Mouse (Mus musculus): ENCODE measurements at regions not wholly inside any gene's neighbourhood (a gene's known extent, or its start where the extent isn't known, plus 50 kb on each side); places are given as distances from the start of the nearest gene placed in this dataset.

DNA sequence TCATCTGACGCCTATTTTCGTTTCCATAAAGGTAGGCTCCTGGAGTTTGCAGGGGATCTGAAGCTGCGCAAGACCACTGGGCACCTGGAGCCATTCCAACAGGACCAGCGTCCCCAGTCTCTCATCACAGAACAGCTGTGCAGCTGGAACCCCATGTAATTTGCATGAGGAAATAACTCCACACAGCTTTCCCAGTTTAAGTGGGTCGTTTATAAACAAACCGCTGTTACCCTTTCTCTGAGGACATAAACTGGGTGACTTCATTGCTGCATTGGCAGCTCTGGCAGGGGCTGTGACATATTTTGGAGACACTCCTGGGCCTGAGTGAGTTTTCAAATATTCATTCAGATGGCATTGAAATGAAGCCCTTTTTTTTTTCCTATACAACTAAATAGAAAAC is 145.2 kb downstream of the Tmem18 start:
- H3K27me3 ChIP-seq, result no peaks in the 10 kb centered on the region
- H3K4me3 ChIP-seq, result no peak overlapping the region
- no peak overlapping the region for H3K9ac ChIP-seq
- H3K4me1 ChIP-seq (replicated peaks), result peaks cover 13% of the 10 kb centered on the region
- H3K27ac ChIP-seq (replicated peaks), result no peak overlapping the region
- no peaks in the 10 kb centered on the region for H3K9me3 ChIP-seq
- ATAC-seq (ENCODE audit: low read depth), result 0 out of 2 replicates have a peak, but pooled peaks have one; percentile 65
- WGBS, result 55% methylated on average over 6 of the region's 6 CpGs
- H3K4me2 ChIP-seq, result no peak overlapping the region
- H3K36me3 ChIP-seq, result no peaks in the 10 kb centered on the region

DNA sequence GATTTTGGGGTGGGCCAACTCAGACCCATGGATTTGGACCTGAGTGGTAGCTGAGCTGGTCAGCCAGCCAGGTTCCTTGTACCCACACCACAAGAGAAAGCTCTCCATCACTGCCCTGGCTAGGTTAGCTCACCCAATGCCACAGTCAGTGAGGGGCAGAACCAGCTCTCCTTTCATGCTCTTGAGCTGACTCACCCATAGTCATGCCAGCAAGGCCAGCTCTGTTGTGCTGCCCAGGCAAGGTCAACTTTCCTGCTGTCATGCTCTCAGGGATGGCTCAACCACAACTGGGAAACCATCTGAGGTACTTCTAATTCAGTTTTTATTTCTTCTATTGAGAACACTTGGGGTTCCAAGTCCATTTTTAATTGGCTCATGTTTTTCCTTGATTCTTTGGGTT is 116.5 kb upstream of the Alkal2 start:
- no peaks in the 10 kb centered on the region for H3K9me3 ChIP-seq
- H3K4me1 ChIP-seq (replicated peaks), result no peaks in the 10 kb centered on the region
- no peaks in the 10 kb centered on the region for H3K36me3 ChIP-seq
- no peaks in the 10 kb centered on the region for H3K27me3 ChIP-seq
- no peak overlapping the region for H3K4me2 ChIP-seq
- no peak overlapping the region for H3K9ac ChIP-seq
- H3K27ac ChIP-seq (replicated peaks), result no peak overlapping the region
- H3K4me3 ChIP-seq, result no peak overlapping the region
- no peak for ATAC-seq (ENCODE audit: low read depth)

DNA sequence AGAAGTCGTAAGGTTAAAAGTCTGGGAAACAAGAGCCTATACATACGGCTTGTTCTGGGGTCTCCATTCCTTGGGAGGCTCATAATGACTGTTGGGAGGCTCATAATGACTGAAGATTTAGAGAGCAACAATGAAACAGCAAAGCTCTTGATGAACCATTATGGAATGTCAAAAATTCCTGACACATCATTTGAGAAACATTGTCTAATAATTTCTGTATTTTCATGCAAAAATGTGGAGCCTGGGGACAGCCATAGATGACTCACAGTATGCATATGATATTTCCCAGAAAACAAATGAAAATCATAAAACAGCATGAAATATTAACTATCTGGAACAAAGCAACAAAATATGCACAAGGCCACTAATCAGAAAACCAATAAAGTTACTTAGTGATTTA is 90.8 kb upstream of the Alkal2 start:
- no peaks in the 10 kb centered on the region for H3K4me1 ChIP-seq (replicated peaks)
- ATAC-seq (ENCODE audit: low read depth), result no peak
- H3K9me3 ChIP-seq, result no peaks in the 10 kb centered on the region
- no peak overlapping the region for H3K4me2 ChIP-seq
- 85% methylated on average over 2 of the region's 2 CpGs for WGBS
- H3K4me3 ChIP-seq, result no peak overlapping the region
- H3K27ac ChIP-seq (replicated peaks), result no peak overlapping the region
- H3K27me3 ChIP-seq, result no peaks in the 10 kb centered on the region
- H3K36me3 ChIP-seq, result no peaks in the 10 kb centered on the region
- no peak overlapping the region for H3K9ac ChIP-seq

DNA sequence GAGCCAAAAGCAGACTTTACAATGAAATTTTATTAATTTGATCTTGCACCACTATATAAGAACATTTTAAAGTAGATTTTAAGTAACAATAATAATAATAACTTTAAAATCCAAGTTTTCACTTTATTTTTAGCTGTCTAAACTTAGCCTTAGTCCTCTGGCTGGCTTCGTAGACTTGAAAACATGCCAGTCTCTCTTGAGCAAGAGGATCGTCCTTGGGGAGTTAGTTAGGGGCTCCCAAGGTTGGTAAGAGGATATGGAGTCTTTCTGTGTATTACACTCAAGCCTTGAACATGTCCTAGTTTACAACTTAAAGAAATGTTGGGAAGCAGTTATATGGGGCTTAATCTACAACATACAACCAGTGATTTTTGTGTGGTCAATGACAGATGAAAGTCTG is 68.0 kb upstream of the Alkal2 start:
- ATAC-seq (ENCODE audit: low read depth), result no peak
- Histone ChIP-seq H3K9me3 (no peaks in the 10 kb centered on the region), H3K36me3 (no peaks in the 10 kb centered on the region), H3K4me3 (no peak overlapping the region), H3K27ac (replicated peaks) (no peak overlapping the region), H3K9ac (no peak overlapping the region), H3K27me3 (no peaks in the 10 kb centered on the region), H3K4me1 (replicated peaks) (no peaks in the 10 kb centered on the region), H3K4me2 (no peak overlapping the region)
- WGBS, result 85% methylated on average over 2 of the region's 2 CpGs

DNA sequence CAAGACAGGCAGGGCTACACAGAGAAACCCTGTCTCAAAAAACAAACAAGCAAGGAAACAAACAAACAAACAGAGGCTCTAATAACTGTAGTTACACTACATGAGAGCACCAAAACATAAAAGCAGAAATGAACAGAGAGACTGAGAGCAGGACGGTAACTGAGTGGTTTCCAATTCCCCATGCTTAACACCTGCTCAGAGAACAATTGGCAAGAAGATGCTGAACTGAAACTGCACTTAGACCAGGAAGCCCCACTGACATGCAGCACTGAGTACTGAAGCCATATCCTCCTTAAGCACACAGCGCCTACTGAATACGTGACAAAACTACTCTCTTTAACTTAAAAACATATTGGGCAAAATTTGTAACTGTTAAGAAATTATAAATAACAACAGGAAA is 52.7 kb upstream of the Alkal2 start:
- H3K36me3 ChIP-seq, result no peaks in the 10 kb centered on the region
- 95% methylated on average over 3 of the region's 3 CpGs for WGBS
- H3K4me3 ChIP-seq, result no peak overlapping the region
- no peak for ATAC-seq (ENCODE audit: low read depth)
- H3K9me3 ChIP-seq, result no peaks in the 10 kb centered on the region
- H3K27ac ChIP-seq (replicated peaks), result no peak overlapping the region
- H3K27me3 ChIP-seq, result no peaks in the 10 kb centered on the region
- H3K4me2 ChIP-seq, result no peak overlapping the region
- no peak overlapping the region for H3K9ac ChIP-seq
- H3K4me1 ChIP-seq (replicated peaks), result no peaks in the 10 kb centered on the region

Measured in neural tube, embryonic 13.5 days (tissue).